Mouse (Mus musculus): Measurements from ENCODE around the gene Crp. TPM values are rescaled to one million over a fixed set of nuclear protein-coding genes. Genes with fewer than 3 reads are reported as not detected.

Crp gene
- not detected in 2 replicates for polyA plus RNA-seq (2014; fragmentation: Nextera tagmentation; extraction: Ambion mirVana)

- ATAC-seq (ENCODE audit: insufficient read depth): no peak
- H3K9me3 ChIP-seq (ENCODE audit: low read depth, low read length): no peaks in the 10 kb centered on the region
- H3K4me3 ChIP-seq (ENCODE audit: low read depth, low read length): no peak within 1 kb of the TSS
- H3K4me2 ChIP-seq: no peak within 1 kb of the TSS
- H3K9ac ChIP-seq: no peak within 1 kb of the TSS
- 58% methylated on average over 4 of the region's 4 CpGs for WGBS
- no peak for DNase-seq
- no peak for TF ChIP-seq CTCF (IDR thresholded peaks at IDR 0.05; ENCODE audit: low read depth)
- no peaks in the 10 kb centered on the region for H3K27me3 ChIP-seq (ENCODE audit: insufficient read depth, low read length)
- H3K27ac ChIP-seq (ENCODE audit: low read depth): no peak within 1 kb of the TSS
- no peaks in the 10 kb centered on the region for H3K36me3 ChIP-seq (ENCODE audit: insufficient read depth)
- no peaks in the 10 kb centered on the region for H3K4me1 ChIP-seq (ENCODE audit: insufficient read depth)
Measured at GRCm38 (mm10) chr1:172697844-172698243, at the start of gene Crp. TSS of gene Crp (plus strand) at chr1:172698055.

GRCm38 (mm10) chr1:172649396-172649795, 48.5 kb upstream of the Crp start:
- TF ChIP-seq CTCF (IDR thresholded peaks at IDR 0.05; ENCODE audit: low read depth): no peak
- Histone ChIP-seq H3K4me2 (no peak overlapping the region), H3K27me3 (ENCODE audit: insufficient read depth, low read length) (no peaks in the 10 kb centered on the region), H3K4me1 (ENCODE audit: insufficient read depth) (no peaks in the 10 kb centered on the region), H3K36me3 (ENCODE audit: insufficient read depth) (no peaks in the 10 kb centered on the region), H3K9me3 (ENCODE audit: low read depth, low read length) (no peaks in the 10 kb centered on the region), H3K9ac (no peak overlapping the region), H3K4me3 (ENCODE audit: low read depth, low read length) (no peak overlapping the region), H3K27ac (ENCODE audit: low read depth) (no peak overlapping the region)
- no peak for DNase-seq
- 70% methylated on average over 9 of the region's 9 CpGs for WGBS
- ATAC-seq (ENCODE audit: insufficient read depth): no peak

GRCm38 (mm10) chr1:172650519-172651287, 47.2 kb upstream of the Crp start:
- no peak overlapping the region for H3K4me3 ChIP-seq (ENCODE audit: low read depth, low read length)
- no peak overlapping the region for H3K4me2 ChIP-seq
- H3K4me1 ChIP-seq (ENCODE audit: insufficient read depth): no peaks in the 10 kb centered on the region
- no peaks in the 10 kb centered on the region for H3K36me3 ChIP-seq (ENCODE audit: insufficient read depth)
- peak; percentile 26 for DNase-seq
- no peak overlapping the region for H3K27ac ChIP-seq (ENCODE audit: low read depth)
- peak; percentile 46 for TF ChIP-seq CTCF (IDR thresholded peaks at IDR 0.05; ENCODE audit: low read depth)
- no peaks in the 10 kb centered on the region for H3K9me3 ChIP-seq (ENCODE audit: low read depth, low read length)
- H3K9ac ChIP-seq: no peak overlapping the region
- WGBS: 59% methylated on average over 8 of the region's 8 CpGs
- no peaks in the 10 kb centered on the region for H3K27me3 ChIP-seq (ENCODE audit: insufficient read depth, low read length)
- ATAC-seq (ENCODE audit: insufficient read depth): no peak

GRCm38 (mm10) chr1:172651288-172651987, 46.4 kb upstream of the Crp start:
- Histone ChIP-seq H3K4me2 (no peak overlapping the region), H3K4me3 (ENCODE audit: low read depth, low read length) (no peak overlapping the region), H3K9me3 (ENCODE audit: low read depth, low read length) (no peaks in the 10 kb centered on the region), H3K27ac (ENCODE audit: low read depth) (no peak overlapping the region), H3K27me3 (ENCODE audit: insufficient read depth, low read length) (no peaks in the 10 kb centered on the region), H3K36me3 (ENCODE audit: insufficient read depth) (no peaks in the 10 kb centered on the region), H3K9ac (no peak overlapping the region), H3K4me1 (ENCODE audit: insufficient read depth) (no peaks in the 10 kb centered on the region)
- no peak for DNase-seq
- ATAC-seq (ENCODE audit: insufficient read depth): no peak
- no peak for TF ChIP-seq CTCF (IDR thresholded peaks at IDR 0.05; ENCODE audit: low read depth)
- 57% methylated on average over 10 of the region's 10 CpGs for WGBS

- H3K9me3 ChIP-seq (ENCODE audit: low read depth, low read length): no peaks in the 10 kb centered on the region
- no peak overlapping the region for H3K4me2 ChIP-seq
- H3K36me3 ChIP-seq (ENCODE audit: insufficient read depth): no peaks in the 10 kb centered on the region
- no peak overlapping the region for H3K4me3 ChIP-seq (ENCODE audit: low read depth, low read length)
- DNase-seq (no peak), ATAC-seq (ENCODE audit: insufficient read depth) (no peak)
- no peaks in the 10 kb centered on the region for H3K4me1 ChIP-seq (ENCODE audit: insufficient read depth)
- no peak overlapping the region for H3K27ac ChIP-seq (ENCODE audit: low read depth)
- no peaks in the 10 kb centered on the region for H3K27me3 ChIP-seq (ENCODE audit: insufficient read depth, low read length)
- 45% methylated on average over 18 of the region's 18 CpGs for WGBS
- TF ChIP-seq CTCF (IDR thresholded peaks at IDR 0.05; ENCODE audit: low read depth): no peak
- H3K9ac ChIP-seq: no peak overlapping the region
Measured at GRCm38 (mm10) chr1:172652040-172652662, 45.7 kb upstream of the Crp start.

- no peaks in the 10 kb centered on the region for H3K36me3 ChIP-seq (ENCODE audit: insufficient read depth)
- no peak for TF ChIP-seq CTCF (IDR thresholded peaks at IDR 0.05; ENCODE audit: low read depth)
- no peaks in the 10 kb centered on the region for H3K4me1 ChIP-seq (ENCODE audit: insufficient read depth)
- H3K27me3 ChIP-seq (ENCODE audit: insufficient read depth, low read length): no peaks in the 10 kb centered on the region
- WGBS: 69% methylated on average over 6 of the region's 6 CpGs
- H3K27ac ChIP-seq (ENCODE audit: low read depth): no peak overlapping the region
- H3K9ac ChIP-seq: no peak overlapping the region
- no peak overlapping the region for H3K4me3 ChIP-seq (ENCODE audit: low read depth, low read length)
- ATAC-seq (ENCODE audit: insufficient read depth): no peak
- no peak overlapping the region for H3K4me2 ChIP-seq
- no peaks in the 10 kb centered on the region for H3K9me3 ChIP-seq (ENCODE audit: low read depth, low read length)
- no peak for DNase-seq
Measured at GRCm38 (mm10) chr1:172653900-172654299, 44.0 kb upstream of the Crp start.

- Histone ChIP-seq H3K4me2 (no peak overlapping the region), H3K27ac (ENCODE audit: low read depth) (no peak overlapping the region), H3K4me1 (ENCODE audit: insufficient read depth) (no peaks in the 10 kb centered on the region), H3K4me3 (ENCODE audit: low read depth, low read length) (no peak overlapping the region), H3K9ac (no peak overlapping the region), H3K27me3 (ENCODE audit: insufficient read depth, low read length) (no peaks in the 10 kb centered on the region), H3K36me3 (ENCODE audit: insufficient read depth) (no peaks in the 10 kb centered on the region), H3K9me3 (ENCODE audit: low read depth, low read length) (no peaks in the 10 kb centered on the region)
- no peak for ATAC-seq (ENCODE audit: insufficient read depth)
- no peak for TF ChIP-seq CTCF (IDR thresholded peaks at IDR 0.05; ENCODE audit: low read depth)
- no peak for DNase-seq
- 68% methylated on average over 3 of the region's 3 CpGs for WGBS
Measured at GRCm38 (mm10) chr1:172657266-172657665, 40.6 kb upstream of the Crp start.
